Mouse (Mus musculus): ENCODE measurements around the gene Tceanc2.
A peak's percentile ranks its signal among the peaks of the same experiment; 100 is the strongest.

Gene Tceanc2

DNA sequence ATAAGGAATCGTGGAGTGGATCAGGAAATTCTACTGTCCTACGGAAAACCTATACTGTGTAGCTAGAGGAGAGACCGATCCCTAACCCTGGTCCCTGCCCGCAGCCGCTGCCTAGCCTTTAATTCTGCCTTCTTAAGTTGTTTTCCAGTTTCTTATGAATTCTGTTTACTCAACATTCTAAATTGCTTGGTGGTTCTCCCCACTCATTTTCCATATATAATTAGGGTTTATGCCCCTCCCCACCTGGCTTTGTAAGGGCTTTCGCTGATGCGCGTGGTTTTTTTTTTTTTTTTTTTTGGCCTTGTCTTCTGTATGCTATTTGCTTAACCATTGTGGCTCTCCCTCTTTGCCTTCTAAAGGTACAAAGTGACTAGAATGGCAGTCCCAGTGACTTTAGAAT lies 645 bp upstream of the Tceanc2 start:
- no peak for DNase-seq (ENCODE audit: extremely low spot score, low spot score)

GRCm38 (mm10) chr4:107178182-107178829 lies 610 bp downstream of the Tceanc2 start, which contains the start of gene Tmem59:
Gene Tmem59 (plus strand): TSS chr4:107178399.
- DNase-seq (ENCODE audit: extremely low spot score, low spot score) = peak; percentile 97

- no peak for DNase-seq (ENCODE audit: extremely low spot score, low spot score)
Observed at GRCm38 (mm10) chr4:107177506-107177905, 1.4 kb downstream of the Tceanc2 start.

DNA sequence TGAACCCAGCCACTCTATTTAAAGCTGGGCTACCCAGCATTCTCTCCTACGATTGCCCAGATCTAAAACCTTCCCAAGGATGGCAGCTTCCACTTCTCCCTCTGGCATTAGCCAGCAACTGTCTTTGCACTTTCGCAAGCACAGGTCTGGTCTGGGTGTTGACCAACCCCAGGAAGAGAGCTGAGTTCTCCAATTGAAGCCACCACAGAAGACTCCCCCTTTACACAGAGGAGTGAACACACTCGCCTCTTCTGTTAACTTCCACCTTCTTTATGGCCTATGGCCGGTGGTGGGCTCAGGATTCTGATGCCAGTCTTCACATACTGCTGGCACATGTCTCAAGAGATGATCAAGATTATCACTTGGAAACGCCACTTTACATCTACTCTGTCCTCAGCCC lies 11.1 kb downstream of the Tceanc2 start:
- DNase-seq (ENCODE audit: extremely low spot score, low spot score) = no peak

DNA sequence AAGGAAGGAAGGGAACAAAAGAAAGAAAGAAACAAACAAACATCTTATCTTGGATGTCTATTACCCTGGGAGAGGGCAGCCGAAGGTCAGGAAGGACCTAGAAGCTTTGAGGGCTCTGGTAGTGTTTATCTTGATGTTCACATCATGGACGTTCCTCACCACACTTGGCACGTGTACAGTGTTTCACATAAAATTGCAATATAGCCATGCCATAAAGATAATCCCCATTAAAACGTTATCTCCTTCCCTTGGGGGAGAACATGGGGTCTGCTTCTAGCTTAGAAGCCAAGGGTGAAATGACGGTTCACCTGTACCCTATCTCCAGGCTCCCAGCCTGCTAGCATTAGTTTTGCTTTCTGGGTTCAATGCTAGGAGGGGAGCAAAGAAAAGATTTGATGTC lies 12.2 kb downstream of the Tceanc2 start:
- no peak for DNase-seq (ENCODE audit: extremely low spot score, low spot score)

DNA sequence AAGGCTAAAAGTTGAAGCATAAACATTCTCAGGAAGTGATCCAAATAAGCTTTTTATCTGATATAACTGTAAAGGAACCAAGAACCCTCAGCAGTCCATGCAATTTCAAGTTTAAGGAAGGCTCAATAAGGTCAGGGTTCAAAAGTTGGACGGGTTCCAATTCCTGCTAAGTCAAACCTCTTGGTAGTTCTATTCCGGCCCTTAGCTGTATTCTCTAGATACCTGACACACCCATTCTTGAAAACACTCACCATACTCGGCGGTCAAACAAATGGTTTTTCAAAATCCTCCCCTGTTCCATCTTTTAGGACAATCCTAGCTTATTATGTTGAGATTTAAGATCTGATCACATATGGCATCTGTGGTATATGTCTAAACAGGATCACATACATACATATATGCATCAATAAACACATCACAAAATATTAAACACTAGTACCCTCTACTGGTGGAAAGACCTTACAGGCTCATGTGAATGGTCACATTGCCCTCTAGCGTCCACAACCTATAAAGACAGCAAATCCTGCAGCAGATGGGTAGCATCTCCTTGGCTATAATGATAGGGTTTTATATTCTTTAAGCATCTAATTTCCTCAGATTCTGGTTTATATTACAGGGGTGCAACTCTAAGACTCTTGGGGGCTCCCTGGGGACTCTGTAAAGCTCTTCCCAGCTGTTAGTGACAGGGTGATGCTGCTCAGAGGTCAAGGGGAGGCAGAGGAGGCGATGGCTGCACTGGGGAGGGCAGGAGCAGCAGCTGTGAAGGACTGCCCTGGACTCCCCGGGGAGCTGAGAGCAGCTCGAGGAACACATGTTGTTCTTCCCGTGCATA lies 14.9 kb downstream of the Tceanc2 start:
- peak; percentile 64 for DNase-seq (ENCODE audit: extremely low spot score, low spot score)

GRCm38 (mm10) chr4:107163341-107163740 lies 15.6 kb downstream of the Tceanc2 start:
- no peak for DNase-seq (ENCODE audit: extremely low spot score, low spot score)

GRCm38 (mm10) chr4:107160181-107160580 lies 18.7 kb downstream of the Tceanc2 start:
- no peak for DNase-seq (ENCODE audit: extremely low spot score, low spot score)

DNA sequence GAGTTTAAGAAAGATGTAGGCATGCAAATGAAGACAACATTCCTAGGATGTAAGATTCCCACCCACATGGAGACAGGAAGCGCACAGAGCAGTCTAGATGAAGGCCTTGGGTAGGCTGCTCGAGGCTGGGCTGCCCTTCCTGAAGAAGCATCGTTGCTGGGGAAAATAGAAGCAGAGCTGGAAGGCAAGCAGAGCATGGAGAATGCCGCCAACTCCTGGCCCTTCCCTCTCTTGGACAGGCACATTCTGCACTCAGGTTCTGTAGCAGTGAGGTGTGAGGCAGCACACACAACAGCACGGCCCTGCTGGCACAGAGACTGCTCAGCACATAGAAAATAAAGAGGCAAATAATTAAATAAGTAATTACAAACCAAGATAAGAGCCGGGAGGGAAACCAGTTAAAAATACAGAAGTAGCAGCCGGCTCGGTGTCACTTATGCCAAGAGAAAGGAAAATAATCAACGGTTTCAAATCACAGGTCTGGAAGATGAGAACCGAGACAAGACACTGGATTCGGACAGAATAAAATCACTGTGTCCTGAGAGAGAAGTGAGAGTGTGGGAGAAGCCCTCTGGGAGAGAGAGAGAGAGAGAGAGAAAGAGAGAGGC lies 19.6 kb downstream of the Tceanc2 start:
- no peak for DNase-seq (ENCODE audit: extremely low spot score, low spot score)

- DNase-seq (ENCODE audit: extremely low spot score, low spot score) = no peak
Observed at GRCm38 (mm10) chr4:107156983-107157401, 21.9 kb downstream of the Tceanc2 start.

DNA sequence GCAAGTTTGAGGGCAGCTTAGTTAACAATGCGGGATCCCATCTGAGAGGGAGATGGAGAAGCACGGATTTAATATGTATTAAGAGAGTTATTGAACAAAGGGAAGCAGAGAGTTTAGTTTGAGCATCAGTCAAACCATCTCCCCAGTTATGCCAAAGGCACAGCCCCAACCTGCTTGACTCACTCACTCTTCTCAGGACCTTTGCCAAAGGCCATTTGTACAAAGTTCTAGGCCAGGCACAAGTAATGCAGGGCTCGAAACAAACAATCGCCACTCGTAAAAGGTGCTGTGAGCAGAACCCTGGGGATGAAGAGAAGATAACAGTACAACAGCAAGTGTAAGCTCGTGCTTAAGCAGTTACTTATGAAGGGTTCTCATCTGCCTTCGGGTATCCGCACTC lies 26.3 kb downstream of the Tceanc2 start:
- DNase-seq (ENCODE audit: extremely low spot score, low spot score) = no peak

GRCm38 (mm10) chr4:107150991-107151390 lies 27.9 kb downstream of the Tceanc2 start:
- no peak for DNase-seq (ENCODE audit: extremely low spot score, low spot score)

DNA sequence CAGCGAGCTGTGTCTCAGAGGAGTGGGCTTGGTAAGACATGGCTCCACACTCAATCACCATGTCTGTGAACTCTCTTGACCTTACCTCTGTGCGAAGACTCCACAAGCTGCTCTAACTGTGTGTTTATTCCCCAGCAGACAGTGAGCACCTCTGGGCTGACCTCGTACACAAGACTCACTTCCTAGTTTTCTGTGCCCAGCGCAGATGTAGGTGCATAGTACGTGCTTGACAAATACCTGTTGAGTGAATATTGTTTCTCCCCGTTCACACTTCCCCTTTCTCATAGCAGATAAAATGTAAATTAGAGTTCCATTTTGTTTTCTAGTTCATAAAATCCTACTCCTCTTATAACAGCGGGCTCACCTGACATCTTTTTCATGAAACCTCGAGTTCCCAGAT lies 35.4 kb downstream of the Tceanc2 start:
- no peak for DNase-seq (ENCODE audit: extremely low spot score, low spot score)

- DNase-seq (ENCODE audit: extremely low spot score, low spot score) = peak; percentile 45
Observed at GRCm38 (mm10) chr4:107139836-107140631, 38.9 kb downstream of the Tceanc2 start.

DNA sequence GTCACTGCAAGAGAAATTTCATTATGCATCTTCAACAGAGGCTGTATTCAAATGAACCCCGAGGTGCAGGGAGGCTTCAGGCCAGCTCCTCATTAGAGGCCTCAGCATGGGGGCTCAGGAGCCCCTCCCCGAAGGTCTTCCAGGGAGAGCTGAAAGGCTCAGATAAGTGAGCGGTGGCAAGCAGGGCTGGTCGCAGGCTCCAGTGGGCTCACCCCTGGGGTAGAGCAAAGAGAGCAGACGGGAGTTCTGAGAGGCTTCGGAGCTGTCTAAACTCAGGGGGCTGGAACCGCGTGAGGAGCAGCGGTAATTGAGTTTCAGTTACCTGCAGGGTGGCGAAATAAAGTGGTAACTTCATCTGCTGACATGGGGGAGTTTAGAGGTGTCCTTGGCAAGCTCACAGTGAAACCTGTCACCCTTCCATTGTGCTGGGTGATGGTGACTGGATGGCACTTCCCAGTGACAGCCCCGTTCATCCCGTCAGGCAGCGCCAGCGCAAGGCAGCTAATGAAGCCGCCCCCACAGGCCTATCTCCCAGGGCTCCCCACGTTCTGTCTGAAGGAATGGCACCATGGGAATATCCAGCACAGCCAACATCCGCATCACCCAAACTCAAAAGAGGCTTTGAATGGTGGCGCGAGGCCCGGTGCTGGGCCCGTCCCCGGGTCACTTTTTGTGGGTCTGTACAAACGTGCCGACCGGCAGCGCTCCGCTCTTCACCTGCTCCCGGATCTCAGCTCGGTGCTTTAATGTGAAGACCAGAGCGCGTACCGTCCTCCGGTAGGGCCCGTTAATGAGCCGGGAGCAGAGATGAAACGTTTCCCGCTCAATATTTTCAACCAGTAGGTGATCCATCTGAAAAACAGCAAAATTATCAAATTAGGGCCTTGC lies 39.7 kb downstream of the Tceanc2 start:
- no peak for DNase-seq (ENCODE audit: extremely low spot score, low spot score)

DNA sequence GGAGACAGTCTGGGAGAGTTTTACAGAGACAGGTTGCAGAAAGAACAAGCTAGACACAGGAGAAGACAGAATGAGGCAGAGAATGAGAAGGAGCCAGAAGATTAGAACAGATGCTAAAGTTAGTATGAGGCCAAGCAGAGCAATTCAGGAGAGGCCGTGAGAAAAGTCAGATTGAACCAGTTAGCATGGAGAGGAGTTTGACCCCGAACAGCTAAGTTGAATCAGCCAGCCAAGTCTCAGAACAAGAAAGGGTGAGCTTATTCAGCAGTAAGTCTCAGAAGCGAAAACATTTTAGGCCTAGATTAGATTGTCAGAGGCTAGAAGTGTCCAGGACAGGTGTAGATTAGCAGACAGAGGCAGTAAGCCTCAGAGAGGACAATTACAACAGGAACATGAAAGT lies 42.4 kb downstream of the Tceanc2 start:
- DNase-seq (ENCODE audit: extremely low spot score, low spot score) = no peak

- DNase-seq (ENCODE audit: extremely low spot score, low spot score) = no peak
Observed at GRCm38 (mm10) chr4:107135663-107136062, 43.3 kb downstream of the Tceanc2 start.

GRCm38 (mm10) chr4:107134891-107135290 lies 44.0 kb downstream of the Tceanc2 start:
- no peak for DNase-seq (ENCODE audit: extremely low spot score, low spot score)

- DNase-seq (ENCODE audit: extremely low spot score, low spot score) = no peak
Observed at GRCm38 (mm10) chr4:107130534-107130933, 48.4 kb downstream of the Tceanc2 start.

GRCm38 (mm10) chr4:107129373-107129772 lies 49.5 kb downstream of the Tceanc2 start:
- DNase-seq (ENCODE audit: extremely low spot score, low spot score) = no peak
